Mouse (Mus musculus) heart, embryonic 14.5 days (tissue): ENCODE measurements around the gene Pgf. TPM values are rescaled to one million over a fixed set of nuclear protein-coding genes. Genes with fewer than 3 reads are reported as not detected.

Experiments used
- ATAC-seq: fragments of 200-750 bp; cut with Nextera tagmentation; 2 replicates; pipeline ENCODE4 v1.8.0; 2017; ENCODE audit warnings: low read depth, moderate TSS enrichment; ENCODE audit not compliant: insufficient number of reproducible peaks, insufficient read depth, low FRiP score
- H3K27ac ChIP-seq, 2 experiments: fragments of 200-500 bp in 1 of 2; fragments of 300-500 bp in 1 of 2; sonication (generic) in 1 of 2; replicated peaks in 1 of 2; 2 replicates each; pipeline ENCODE4 v1.5.1; 2012 to 2014; ENCODE audit warnings: low read depth in 2 of 2, low read length in 2 of 2, control low read depth in 1 of 2, mild to moderate bottlenecking in 1 of 2, mixed read lengths in 1 of 2; ENCODE audit not compliant: control insufficient read depth in 1 of 2, insufficient read depth in 1 of 2
- H3K27me3 ChIP-seq: fragments of 300-500 bp; sonication (generic); 2 replicates; pipeline ENCODE4 v1.6.1; 2014; ENCODE audit warnings: mild to moderate bottlenecking, low read length, control low read depth; ENCODE audit not compliant: control insufficient read depth, insufficient read depth
- H3K36me3 ChIP-seq: fragments of 300-500 bp; sonication (generic); 2 replicates; pipeline ENCODE4 v1.6.1; 2014; ENCODE audit warnings: mild to moderate bottlenecking, control low read depth, low read length, mixed read lengths; ENCODE audit not compliant: control insufficient read depth, insufficient read depth
- H3K4me1 ChIP-seq, 2 experiments: fragments of 200-500 bp in 1 of 2; fragments of 300-500 bp in 1 of 2; sonication (generic) in 1 of 2; 2 replicates each; pipeline ENCODE4 v1.6.1; 2012 to 2014; ENCODE audit warnings: low read length in 2 of 2, control low read depth in 1 of 2, mixed read lengths in 1 of 2; ENCODE audit not compliant: control insufficient read depth in 2 of 2, insufficient read depth in 2 of 2
- H3K4me2 ChIP-seq: fragments of 300-500 bp; sonication (generic); 2 replicates; pipeline ENCODE4 v1.6.1; 2014; ENCODE audit warnings: mild to moderate bottlenecking, low read length
- H3K4me3 ChIP-seq, 2 experiments: fragments of 200-500 bp in 1 of 2; fragments of 300-500 bp in 1 of 2; sonication (generic) in 1 of 2; 2 replicates each; pipeline ENCODE4 v1.5.1; 2012 to 2014; ENCODE audit warnings: low read length in 2 of 2, mild to moderate bottlenecking in 2 of 2, control low read depth in 1 of 2, low read depth in 1 of 2, moderate library complexity in 1 of 2; ENCODE audit not compliant: control insufficient read depth in 1 of 2, insufficient read depth in 1 of 2
- H3K9ac ChIP-seq: fragments of 300-500 bp; sonication (generic); 2 replicates; pipeline ENCODE4 v1.6.1; 2014; ENCODE audit warnings: mild to moderate bottlenecking, low read length
- H3K9me3 ChIP-seq: fragments of 300-500 bp; sonication (generic); 2 replicates; pipeline ENCODE4 v1.6.1; 2016; ENCODE audit warnings: low read length, control low read depth; ENCODE audit not compliant: control insufficient read depth
- WGBS: fragments of 180-500 bp; shearing (Covaris S2); extraction: QIAGEN DNeasy Blood & Tissue Kit; methylation state at CpG from one replicate; pipeline ENCODE4 v1.1.7; 2014; 5-methylcytosine and 5-hydroxymethylcytosine counted together
- polyA plus RNA-seq: library from polyadenylated mRNA; unstranded; fragments of >200 nt; fragmentation: Nextera tagmentation; extraction: Ambion mirVana; gene quantifications from 2 replicates; pipeline ENCODE4 v1.2.1, GENCODE M21; 2014

Gene Pgf
- polyA plus RNA-seq, 1 experiment from 2014 or later: 10.6 TPM

DNA sequence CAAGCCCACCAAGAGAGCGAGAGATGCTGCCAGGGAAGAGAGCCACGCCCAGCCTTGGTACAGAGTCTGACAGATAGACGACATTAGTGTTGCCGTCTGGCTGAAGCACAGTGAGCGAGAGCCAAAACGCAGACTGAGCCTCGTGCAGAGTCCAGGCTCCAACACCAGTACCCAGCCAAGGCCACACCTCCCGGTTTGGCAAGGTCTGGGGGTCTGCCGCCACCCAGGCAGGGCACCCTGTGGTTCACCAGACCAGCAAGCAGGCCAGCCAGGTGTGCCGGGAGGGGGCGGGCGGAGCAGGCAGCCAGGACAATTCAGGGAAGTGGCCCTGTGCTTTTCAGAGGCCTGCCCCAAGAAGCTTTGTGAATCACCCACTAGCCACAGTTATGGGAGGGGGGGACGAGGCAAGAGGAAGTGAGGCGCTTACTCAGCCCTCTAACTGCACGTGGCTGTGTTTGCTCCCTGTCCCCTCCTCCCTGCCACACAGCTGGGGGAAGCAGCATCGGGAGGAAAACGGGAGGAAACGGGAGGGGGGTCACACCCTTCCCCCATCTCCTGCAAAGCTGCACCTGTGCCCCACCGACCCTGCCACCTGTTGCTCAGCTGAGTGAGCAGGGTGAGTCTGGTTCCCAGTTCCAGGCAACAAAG, 15.0 kb upstream of the Pgf start:
- WGBS: 30% methylated on average over 19 of the region's 19 CpGs
- Histone ChIP-seq H3K4me2 (no peak overlapping the region), H3K27ac (0 out of 4 replicates have a peak overlapping the region, but pooled peaks of 1 of the 2 experiments have one; percentile 24), H3K36me3 (no peaks in the 10 kb centered on the region), H3K4me1 (peaks cover 33 to 40% of the 10 kb centered on the region in 2 experiments), H3K9me3 (peaks cover 3% of the 10 kb centered on the region; the same call in 1 of the 2 replicates), H3K4me3 (no peak overlapping the region), H3K27me3 (0 out of 2 replicates have a peak, but pooled peaks cover 5% of the 10 kb centered on the region), H3K9ac (no peak overlapping the region)
- peak; percentile 31; the same call in 1 of the 2 replicates for ATAC-seq

DNA sequence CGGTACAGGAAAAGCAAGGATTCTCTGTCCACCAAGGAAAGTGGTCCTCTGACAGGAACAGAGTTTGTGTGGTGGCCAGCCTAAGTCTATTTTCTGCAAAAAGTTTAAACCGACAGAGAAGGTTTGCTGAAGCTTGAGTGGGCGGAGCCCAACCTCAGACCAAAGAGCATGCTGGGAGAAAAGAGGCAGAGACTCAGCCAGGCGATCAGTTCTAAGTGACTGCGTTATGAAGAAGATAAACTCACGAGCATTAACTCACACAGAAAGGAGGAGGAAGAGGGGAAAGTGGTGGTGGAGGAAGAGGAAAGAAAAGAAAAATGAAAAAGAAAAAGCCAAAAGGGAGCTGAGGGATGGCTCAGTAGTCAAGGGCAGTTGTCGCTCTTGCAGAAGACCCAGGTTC, 12.7 kb upstream of the Pgf start:
- no peak overlapping the region for H3K4me3 ChIP-seq
- H3K4me1 ChIP-seq: peaks cover 30 to 31% of the 10 kb centered on the region in 2 experiments
- 0 out of 2 replicates have a peak, but pooled peaks cover 5% of the 10 kb centered on the region for H3K27me3 ChIP-seq
- no peak overlapping the region for H3K4me2 ChIP-seq
- ATAC-seq: no peak
- 72% methylated on average over 7 of the region's 7 CpGs for WGBS
- H3K9me3 ChIP-seq: peaks cover 3% of the 10 kb centered on the region; the same call in 1 of the 2 replicates
- H3K27ac ChIP-seq: no peak overlapping the region
- H3K9ac ChIP-seq: no peak overlapping the region
- H3K36me3 ChIP-seq: no peaks in the 10 kb centered on the region

DNA sequence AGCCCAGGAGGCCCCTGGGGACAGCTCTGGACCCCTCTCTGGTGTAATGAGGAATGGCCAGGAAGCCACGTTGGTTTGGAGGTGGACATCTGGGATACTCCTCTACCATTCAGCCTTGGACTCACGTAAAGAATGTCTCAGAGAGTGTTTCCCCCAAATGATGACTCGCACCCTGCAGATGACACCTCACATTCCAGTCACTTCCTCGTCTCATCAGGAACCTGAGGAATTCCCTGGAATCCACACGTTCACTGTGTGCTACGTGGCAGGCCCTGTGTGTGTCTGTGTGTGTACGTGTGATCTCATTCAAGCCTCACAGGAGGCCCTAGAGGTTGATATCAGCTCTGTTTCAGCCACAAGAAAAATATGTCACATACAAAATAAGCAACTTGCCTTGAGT, 8.8 kb upstream of the Pgf start:
- Histone ChIP-seq H3K4me2 (no peak overlapping the region), H3K4me1 (peaks cover 16 to 22% of the 10 kb centered on the region in 2 experiments), H3K9ac (no peak overlapping the region), H3K27ac (peak overlapping the region; percentile 12 to 60; a peak in 2 of 4 replicates), H3K9me3 (peaks cover 3% of the 10 kb centered on the region; the same call in 1 of the 2 replicates), H3K36me3 (no peaks in the 10 kb centered on the region), H3K27me3 (peaks cover 5% of the 10 kb centered on the region), H3K4me3 (no peak overlapping the region)
- ATAC-seq: no peak
- WGBS: 48% methylated on average over 7 of the region's 7 CpGs

DNA sequence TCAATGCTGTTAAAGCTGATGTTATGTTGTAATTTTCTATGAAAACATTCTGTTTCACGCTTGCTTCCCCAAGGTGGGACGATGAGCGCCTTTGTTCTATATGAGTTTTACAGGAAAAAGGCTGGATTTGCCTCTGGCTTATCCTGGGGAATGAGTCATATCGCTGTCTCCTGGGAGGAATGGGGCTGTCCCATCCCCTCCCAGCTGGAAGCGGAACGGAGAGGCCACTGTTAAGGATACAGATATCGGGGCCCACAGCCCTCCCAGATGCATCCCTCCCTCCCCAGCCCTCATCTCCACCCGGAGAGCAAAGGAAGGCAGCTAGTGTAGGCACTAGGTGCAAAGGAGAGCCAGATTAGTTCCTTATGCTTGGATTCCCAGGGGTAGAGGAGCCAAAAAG, 8.2 kb upstream of the Pgf start:
- H3K4me1 ChIP-seq: peaks cover 19 to 22% of the 10 kb centered on the region in 2 experiments
- H3K4me2 ChIP-seq: no peak overlapping the region
- H3K9me3 ChIP-seq: peaks cover 3% of the 10 kb centered on the region; the same call in 1 of the 2 replicates
- WGBS: 30% methylated on average over 8 of the region's 8 CpGs
- peaks cover 5% of the 10 kb centered on the region for H3K27me3 ChIP-seq
- H3K9ac ChIP-seq: no peak overlapping the region
- peak; percentile 74 for ATAC-seq
- H3K27ac ChIP-seq: peak overlapping the region; percentile 12 to 60; a peak in 3 of 4 replicates
- H3K36me3 ChIP-seq: no peaks in the 10 kb centered on the region
- no peak overlapping the region for H3K4me3 ChIP-seq

GRCm38 (mm10) chr12:85184118-85184517, 6.5 kb upstream of the Pgf start:
- Histone ChIP-seq H3K27ac (no peak overlapping the region), H3K36me3 (no peaks in the 10 kb centered on the region), H3K4me1 (peaks cover 19 to 22% of the 10 kb centered on the region in 2 experiments), H3K27me3 (peaks cover 13% of the 10 kb centered on the region), H3K4me2 (no peak overlapping the region), H3K9ac (no peak overlapping the region), H3K9me3 (no peaks in the 10 kb centered on the region), H3K4me3 (no peak overlapping the region)
- no peak for ATAC-seq
- WGBS: 33% methylated on average over 5 of the region's 5 CpGs

GRCm38 (mm10) chr12:85182898-85183297, 5.3 kb upstream of the Pgf start:
- Histone ChIP-seq H3K9ac (no peak overlapping the region), H3K9me3 (no peaks in the 10 kb centered on the region), H3K4me1 (peaks cover 19 to 22% of the 10 kb centered on the region in 2 experiments), H3K36me3 (no peaks in the 10 kb centered on the region), H3K4me3 (no peak overlapping the region), H3K27me3 (peaks cover 13% of the 10 kb centered on the region), H3K27ac (no peak overlapping the region), H3K4me2 (no peak overlapping the region)
- WGBS: 81% methylated on average over 5 of the region's 5 CpGs
- no peak for ATAC-seq

DNA sequence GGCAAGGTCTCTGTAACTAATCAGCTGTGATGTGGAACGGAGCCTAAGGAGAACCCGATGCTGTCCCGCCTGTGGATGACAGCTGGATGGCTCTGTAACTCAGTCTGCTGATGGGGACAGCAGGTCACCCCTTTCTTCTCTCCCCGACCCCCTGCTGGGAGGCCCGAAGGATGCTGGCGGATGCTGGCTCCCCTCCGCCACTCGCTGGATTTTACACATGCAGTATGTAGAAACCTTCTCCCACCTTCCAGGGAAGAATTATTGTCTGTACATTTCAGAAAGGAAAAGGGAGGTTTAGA, 4.7 kb upstream of the Pgf start:
- Histone ChIP-seq H3K36me3 (no peaks in the 10 kb centered on the region), H3K4me1 (peaks cover 22 to 25% of the 10 kb centered on the region in 2 experiments), H3K27me3 (peaks cover 13% of the 10 kb centered on the region), H3K27ac (no peak overlapping the region), H3K4me3 (no peak overlapping the region), H3K9ac (no peak overlapping the region), H3K4me2 (peak overlapping the region; percentile 35), H3K9me3 (no peaks in the 10 kb centered on the region)
- no peak for ATAC-seq
- 24% methylated on average over 8 of the region's 8 CpGs for WGBS
